Mouse (Mus musculus): ENCODE data around the gene Gm17455.

GRCm38 (mm10) chr10:60354881-60355677 is 44.4 kb upstream of the Gm17455 start:
- TF ChIP-seq CTCF (IDR thresholded peaks at IDR 0.05; ENCODE audit: borderline replicate concordance, insufficient read depth, low read depth, low read length) = no peak
- no peak for TF ChIP-seq POLR2A (IDR thresholded peaks at IDR 0.05; ENCODE audit: borderline replicate concordance, insufficient read depth, low read length)
